Mouse (Mus musculus) adrenal gland, postnatal 14 days (tissue): ENCODE results near the gene Dclk1. TPM values are rescaled to one million over a fixed set of nuclear protein-coding genes. Genes with fewer than 3 reads are reported as not detected.

ENCODE experiments used
- DNase-seq: peaks from one replicate; pipeline ENCODE4 v3.0.0; 2021; ENCODE audit warnings: mixed read lengths
- total RNA-seq: library from RNA; stranded (reverse); gene quantifications from 2 replicates; pipeline ENCODE4 v1.2.3, GENCODE M21; 2021

The Dclk1 gene
- total RNA-seq, 1 experiment from 2014 or later = 5.0 TPM

GRCm38 (mm10) chr3:55260139-55260538 is 18.0 kb downstream of the Dclk1 start:
- no peak for DNase-seq

- no peak for DNase-seq
Measured at GRCm38 (mm10) chr3:55266091-55266490, 23.9 kb downstream of the Dclk1 start.

GRCm38 (mm10) chr3:55269802-55270201 is 27.6 kb downstream of the Dclk1 start:
- DNase-seq = no peak

GRCm38 (mm10) chr3:55270345-55270744 is 28.2 kb downstream of the Dclk1 start:
- DNase-seq = no peak

GRCm38 (mm10) chr3:55270920-55271319 is 28.8 kb downstream of the Dclk1 start:
- DNase-seq = no peak

GRCm38 (mm10) chr3:55272536-55272935 is 30.4 kb downstream of the Dclk1 start:
- no peak for DNase-seq

GRCm38 (mm10) chr3:55276446-55276845 is 34.3 kb downstream of the Dclk1 start:
- no peak for DNase-seq

- DNase-seq = no peak
Measured at GRCm38 (mm10) chr3:55276851-55277250, 34.7 kb downstream of the Dclk1 start.

GRCm38 (mm10) chr3:55277829-55278228 is 35.7 kb downstream of the Dclk1 start:
- no peak for DNase-seq

GRCm38 (mm10) chr3:55279923-55280322 is 37.8 kb downstream of the Dclk1 start:
- no peak for DNase-seq

GRCm38 (mm10) chr3:55280471-55280870 is 38.3 kb downstream of the Dclk1 start:
- no peak for DNase-seq

GRCm38 (mm10) chr3:55284215-55284614 is 42.1 kb downstream of the Dclk1 start:
- DNase-seq = no peak

GRCm38 (mm10) chr3:55288726-55289125 is 46.6 kb downstream of the Dclk1 start:
- DNase-seq = no peak

GRCm38 (mm10) chr3:55291964-55292363 is 49.8 kb downstream of the Dclk1 start:
- DNase-seq = no peak

GRCm38 (mm10) chr3:55292783-55293430 is 50.7 kb downstream of the Dclk1 start:
- no peak for DNase-seq

- DNase-seq = no peak
Measured at GRCm38 (mm10) chr3:55305653-55306052, 63.5 kb downstream of the Dclk1 start.

- DNase-seq = peak; percentile 27
Measured at GRCm38 (mm10) chr3:55307553-55308177, 65.5 kb downstream of the Dclk1 start.

GRCm38 (mm10) chr3:55309961-55310360 is 67.8 kb downstream of the Dclk1 start:
- no peak for DNase-seq

GRCm38 (mm10) chr3:55315827-55316226 is 73.7 kb downstream of the Dclk1 start:
- no peak for DNase-seq

GRCm38 (mm10) chr3:55318021-55318420 is 75.9 kb downstream of the Dclk1 start:
- DNase-seq = no peak

- DNase-seq = no peak
Measured at GRCm38 (mm10) chr3:55320572-55320971, 78.4 kb downstream of the Dclk1 start.

GRCm38 (mm10) chr3:55324029-55324428 is 81.9 kb downstream of the Dclk1 start:
- no peak for DNase-seq

- DNase-seq = no peak
Measured at GRCm38 (mm10) chr3:55330496-55330895, 88.3 kb downstream of the Dclk1 start.

- no peak for DNase-seq
Measured at GRCm38 (mm10) chr3:55331694-55332093, 89.5 kb downstream of the Dclk1 start.
